Mouse (Mus musculus): ENCODE measurements around the gene Mgat4a.
"Not testable (repeated sequence)": the region's sequence is repeated elsewhere in the genome, so short reads cannot be mapped to it uniquely, and the experiment has no call there.

Mgat4a gene

DNA sequence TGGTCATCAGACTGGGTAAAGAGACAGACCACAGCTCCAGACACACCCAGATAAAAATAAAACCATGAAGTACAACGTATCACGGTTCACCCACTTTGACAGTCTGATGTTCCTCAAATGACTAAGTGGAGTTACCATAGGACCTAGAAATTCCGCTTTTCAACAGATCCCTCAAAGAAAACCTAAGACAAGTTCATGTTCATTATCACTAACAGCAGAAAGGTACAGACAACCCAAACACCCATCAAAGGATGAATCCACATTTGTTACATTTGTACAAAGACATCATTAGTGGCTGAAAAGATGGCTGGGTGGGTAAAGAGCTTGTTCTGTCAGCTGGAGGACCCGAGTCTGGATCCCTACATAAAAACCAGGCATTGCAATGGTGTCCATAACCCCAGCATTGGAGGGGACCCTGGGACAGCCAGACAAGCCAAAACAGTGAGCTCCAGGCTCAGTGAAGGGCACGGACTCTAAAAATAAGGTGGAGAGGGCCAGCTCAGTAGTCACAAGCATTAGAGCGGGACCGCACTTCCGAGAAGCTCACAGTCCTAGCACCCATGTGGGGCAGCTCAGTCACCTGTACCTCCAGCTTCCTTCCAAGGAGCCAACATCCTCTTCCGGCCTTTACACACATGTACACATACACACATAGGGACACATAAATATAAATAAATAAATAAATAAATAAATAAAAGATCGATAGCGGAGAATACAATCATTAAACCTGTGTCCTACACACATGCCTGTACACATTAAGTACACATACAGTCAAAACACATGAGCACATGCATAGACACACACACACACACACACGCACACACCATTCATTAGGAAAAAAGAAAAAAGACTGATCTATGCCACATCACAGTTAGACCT, 8.9 kb downstream of the Mgat4a start:
- DNase-seq (ENCODE audit: low spot score) = no peak

DNA sequence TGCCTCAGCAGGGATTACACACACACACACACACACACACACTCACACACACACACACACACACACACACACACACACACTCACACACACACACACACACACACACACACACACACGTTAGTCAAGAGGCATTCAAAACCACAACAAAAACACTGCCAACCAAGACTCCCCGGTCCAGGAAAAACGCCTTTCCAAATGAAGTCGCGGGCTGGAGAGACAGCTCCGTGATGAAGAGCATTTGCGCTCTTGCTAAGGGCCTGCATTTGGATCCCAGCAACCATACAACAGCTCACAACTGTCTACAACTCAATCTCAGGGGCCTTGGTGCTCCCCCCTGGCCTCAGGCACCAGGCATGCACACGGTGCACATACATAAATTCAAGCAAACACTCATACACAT, 10.8 kb downstream of the Mgat4a start:
- DNase-seq (ENCODE audit: low spot score) = no peak

DNA sequence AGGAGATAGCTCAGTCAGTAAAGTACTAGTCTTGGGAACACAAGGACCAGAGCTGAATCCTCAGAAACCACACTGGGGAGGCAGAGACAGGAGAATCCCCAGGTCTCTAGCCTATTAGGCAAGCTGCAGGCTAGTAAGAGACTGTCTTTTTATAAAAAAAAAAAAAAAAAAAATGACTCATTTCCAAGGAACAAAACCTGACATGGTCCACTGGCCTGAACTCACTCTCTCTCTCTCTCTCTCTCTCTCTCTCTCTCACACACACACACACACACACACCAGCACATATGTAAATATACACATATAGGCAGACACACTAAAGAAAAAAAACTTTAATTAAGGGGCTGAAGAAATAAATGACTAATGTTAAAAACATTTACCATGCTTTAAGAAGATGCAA, 14.6 kb downstream of the Mgat4a start:
- no peak for DNase-seq (ENCODE audit: low spot score)

DNA sequence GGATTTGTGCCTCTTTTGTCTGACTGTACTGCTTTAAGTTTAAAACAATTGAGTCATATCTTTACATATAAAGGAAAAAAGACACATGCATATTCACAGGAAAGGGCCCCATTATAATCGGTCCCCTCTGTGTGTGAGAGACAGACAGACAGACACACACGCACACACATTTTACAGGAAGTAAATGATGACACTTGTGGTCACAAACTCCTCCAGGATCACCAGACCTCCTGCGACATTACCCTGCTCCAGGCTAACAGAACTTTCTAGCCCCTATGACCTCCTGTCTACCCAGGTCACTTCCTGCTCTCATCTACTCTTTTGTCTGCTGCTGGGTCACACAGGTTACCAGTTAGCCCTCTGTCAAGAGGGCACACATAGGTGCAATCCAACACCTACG, 16.1 kb downstream of the Mgat4a start:
- no peak for DNase-seq (ENCODE audit: low spot score)

DNA sequence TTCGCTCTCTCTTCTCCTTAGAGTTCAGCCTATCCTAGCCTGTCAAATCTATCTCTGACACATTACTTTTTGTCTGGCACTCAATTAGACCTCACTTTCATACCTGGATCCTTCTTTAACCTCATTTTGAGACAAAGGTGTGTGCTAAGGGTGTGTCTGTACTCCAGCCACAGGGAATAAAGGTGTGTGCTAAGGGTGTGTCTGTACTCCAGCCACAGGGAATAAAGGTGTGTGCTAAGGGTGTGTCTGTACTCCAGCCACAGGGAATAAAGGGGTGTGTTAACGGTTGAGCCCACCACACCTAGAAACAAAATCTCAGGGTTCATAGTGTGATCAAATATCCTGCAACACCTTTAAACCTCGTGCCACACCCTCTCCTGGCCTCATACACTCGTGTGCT, 16.7 kb downstream of the Mgat4a start:
- DNase-seq (ENCODE audit: low spot score) = not testable (repeated sequence)

DNA sequence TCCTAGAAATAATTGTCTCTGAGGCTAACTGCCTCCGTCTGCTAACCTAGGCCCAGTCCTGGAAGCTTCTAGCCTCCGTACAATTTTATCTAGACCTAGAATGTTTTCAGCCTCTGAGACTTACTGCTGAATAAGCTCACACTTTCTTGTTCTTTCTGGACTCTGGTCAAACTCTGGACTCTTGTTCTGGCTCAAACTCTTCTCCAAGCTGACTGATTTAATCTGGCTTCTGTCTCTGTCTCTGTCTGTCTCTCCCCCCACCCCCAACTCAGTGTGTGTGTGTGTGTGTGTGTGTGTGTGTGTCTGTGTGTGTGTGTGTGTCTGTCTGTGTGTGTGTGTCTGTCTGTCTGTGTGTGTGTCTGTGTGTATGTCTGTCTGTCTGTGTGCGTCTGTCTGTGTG, 17.3 kb downstream of the Mgat4a start:
- not testable (repeated sequence) for DNase-seq (ENCODE audit: low spot score)

DNA sequence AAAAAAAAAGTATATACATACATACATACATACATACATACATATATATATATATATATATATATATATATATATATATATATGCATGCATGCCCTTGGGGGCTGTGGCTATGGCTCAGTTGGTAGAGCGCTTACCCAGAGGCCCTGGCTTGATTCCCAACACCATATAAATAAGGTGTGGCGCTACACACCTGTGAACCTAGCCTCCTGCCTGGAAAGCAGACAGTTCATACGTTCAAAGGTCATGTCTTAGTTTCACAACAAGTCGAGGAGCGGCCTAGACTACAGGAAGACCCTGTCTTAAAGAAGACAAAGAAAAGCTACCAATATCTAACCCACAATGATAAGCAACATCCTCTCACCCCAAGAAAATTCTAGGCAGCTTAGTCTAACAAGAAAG, 18.7 kb downstream of the Mgat4a start:
- no peak for DNase-seq (ENCODE audit: low spot score)

DNA sequence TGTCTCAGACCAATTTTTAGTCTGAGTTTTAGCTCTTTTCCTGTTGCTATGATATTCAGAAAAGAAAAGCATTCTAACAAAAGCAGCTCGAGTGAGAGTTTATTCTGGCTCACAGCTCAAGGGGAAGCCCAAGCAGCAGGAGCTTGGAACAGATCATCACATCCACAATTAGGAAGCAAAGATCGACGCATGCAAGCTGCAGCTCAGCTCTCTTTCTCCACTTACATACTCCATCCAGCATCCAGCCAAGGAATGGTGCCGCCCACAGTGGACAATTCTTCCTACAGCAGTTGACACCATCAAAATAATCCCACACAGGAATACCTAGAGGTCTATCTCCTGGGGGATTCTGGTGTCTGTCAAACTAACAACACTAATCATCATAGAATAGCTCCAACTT, 22.0 kb downstream of the Mgat4a start:
- DNase-seq (ENCODE audit: low spot score) = no peak

DNA sequence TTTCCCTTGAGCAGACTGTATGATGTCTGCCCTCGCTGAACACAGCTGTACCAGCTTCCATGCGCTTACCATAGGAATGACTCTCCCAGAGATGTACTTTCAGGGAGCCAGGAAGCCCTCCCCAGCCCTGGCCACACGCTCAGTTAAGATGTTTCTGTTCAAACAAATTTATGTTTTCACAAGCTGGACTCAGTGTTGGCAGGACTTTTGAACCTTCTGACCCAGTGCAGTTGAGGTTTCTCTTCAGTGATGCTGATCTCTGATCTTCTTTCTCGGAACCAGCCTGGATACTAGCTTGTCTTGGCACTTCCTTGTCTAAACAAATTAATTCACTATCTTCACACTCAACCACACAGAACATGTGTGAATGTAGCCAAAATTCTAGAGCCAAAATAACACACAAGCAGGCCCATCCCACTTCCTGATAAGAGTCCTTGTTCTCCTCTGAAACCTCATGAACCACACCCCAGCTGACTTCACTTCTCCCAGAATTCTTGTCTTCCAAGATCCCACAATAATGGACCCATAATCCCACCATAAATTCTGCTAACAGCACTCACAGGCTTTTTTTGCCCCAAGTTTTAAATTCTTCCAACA, 22.6 kb downstream of the Mgat4a start:
- DNase-seq (ENCODE audit: low spot score) = no peak

DNA sequence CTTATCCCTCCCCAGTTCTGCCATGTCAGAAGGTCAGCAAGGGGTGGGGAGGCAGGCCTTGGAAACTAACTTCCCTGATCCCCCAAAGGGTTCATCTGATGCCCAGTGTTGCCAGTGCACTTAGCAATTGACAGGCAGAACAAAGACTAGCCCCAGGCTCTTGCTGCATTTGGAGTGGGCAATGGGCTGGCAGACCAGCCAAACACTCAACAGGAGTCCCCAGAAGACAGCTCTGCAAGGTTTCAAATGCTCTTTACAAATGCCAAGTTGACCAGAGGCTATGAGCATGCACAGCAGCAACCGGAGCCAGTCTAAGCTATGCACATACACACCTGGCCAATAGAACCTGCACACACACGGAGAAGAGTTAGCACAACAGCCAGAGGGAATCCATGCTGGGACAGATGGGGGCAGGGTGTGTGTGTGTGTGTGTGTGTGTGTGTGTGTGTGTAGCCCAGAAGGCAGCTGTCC, 27.8 kb downstream of the Mgat4a start:
- DNase-seq (ENCODE audit: low spot score) = no peak

DNA sequence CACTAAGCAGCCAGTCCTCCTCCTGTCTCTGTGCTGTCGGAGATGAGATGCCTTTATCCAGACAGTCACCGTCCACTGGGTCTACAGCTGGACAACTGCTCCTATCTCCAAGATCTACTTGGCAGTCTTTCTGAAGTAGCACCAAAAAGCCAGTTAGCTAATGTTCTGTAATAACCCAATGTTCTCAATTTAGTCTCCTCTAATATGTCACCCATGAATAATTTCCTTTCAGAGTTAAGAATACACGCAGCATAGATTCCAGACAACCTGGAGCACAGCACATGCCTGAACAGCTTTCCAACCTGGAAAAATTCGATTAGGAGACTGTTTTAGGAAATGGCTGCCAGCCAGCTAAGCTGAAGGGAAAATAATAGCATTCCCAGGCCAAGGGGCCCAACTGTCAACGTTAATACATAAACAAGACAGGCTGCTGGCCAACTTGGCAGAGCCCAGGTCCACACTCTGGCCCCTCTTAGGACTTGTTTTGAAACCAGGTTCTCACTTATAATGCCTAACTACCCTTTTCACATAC, 28.6 kb downstream of the Mgat4a start:
- no peak for DNase-seq (ENCODE audit: low spot score)

DNA sequence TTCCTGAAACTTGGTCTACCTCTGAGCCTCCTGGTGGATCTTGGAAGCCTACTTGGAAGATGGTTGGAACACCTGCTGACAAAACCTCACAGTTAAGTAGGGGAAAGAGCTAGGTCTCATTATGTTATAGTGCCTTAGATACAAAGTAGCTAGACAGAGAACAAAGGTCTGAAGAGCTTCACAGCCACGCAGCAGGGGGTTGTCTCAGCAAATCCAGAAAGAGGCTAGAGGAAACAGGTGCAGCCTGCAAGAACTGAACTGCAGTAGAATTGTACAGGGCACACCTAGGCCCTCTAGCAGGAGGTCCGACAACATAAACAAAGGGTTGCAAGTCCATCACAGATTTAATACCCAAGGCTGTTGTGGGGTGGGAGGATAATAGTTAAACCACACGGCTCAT, 30.6 kb downstream of the Mgat4a start:
- DNase-seq (ENCODE audit: low spot score) = no peak

DNA sequence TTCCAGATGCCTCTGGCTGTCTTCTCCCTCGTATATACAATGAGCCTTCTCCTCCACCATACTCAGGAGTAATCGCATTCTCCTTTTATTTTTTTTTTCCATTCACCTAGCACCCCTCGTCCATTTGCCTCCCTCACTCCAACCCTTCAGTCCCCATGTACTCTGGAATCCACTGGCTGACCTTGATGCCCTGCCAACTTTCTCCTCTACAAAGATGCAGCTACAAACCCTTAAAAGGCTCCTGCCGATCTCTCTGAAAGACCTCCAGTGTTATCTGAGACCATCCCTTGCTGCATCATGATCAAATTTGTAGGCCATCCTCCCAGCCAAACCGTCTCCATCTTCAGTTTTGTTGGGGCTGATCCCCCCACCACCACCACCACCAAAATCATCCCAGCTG, 31.4 kb downstream of the Mgat4a start:
- no peak for DNase-seq (ENCODE audit: low spot score)

DNA sequence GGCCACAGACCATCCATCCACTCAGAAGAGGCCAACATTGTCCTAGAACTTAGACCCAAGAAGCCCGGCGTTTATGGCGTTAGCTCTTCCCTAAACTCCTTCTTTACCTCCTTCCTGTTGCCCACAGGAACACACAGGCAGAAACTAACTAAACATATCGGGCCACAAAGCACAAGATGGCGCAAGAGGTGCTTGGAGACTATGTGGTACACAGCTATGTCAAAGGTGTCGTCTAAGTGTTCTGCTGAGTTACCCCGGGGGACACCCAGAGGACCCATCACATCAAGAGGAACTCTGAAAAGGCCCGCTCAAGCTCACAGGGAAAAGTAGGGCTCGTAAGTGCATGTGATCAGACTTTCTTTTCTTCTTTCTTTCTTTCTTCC, 35.5 kb downstream of the Mgat4a start:
- no peak for DNase-seq (ENCODE audit: low spot score)

DNA sequence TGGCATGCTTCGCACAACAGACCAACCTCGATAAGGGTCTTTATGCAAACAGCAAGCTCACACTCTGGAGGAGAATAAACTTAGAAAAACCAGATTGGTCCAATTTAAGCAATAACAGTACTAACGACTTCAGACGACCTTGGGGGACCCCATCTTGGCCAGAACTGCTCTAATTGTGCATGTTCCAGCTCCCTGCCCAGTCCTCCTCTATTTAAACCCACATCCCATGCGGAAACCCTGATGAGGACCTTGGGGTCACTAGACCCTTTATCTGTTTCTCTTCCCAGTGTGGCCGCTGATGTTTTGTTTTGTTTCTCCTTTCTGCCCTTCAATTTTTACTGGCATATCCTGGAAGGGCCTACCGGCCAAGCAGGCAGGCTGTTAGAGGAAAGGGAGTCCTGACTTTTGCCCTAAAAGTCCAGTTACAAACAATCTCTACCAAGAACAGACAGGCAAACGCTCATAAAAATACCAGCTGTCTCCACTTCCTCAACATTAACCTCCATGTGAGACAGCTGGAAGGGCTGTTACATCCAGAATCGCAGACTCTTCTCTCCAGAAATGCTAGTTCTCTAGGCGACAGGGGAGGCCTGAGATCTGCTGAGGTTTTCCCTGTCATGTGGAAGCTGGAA, 36.0 kb downstream of the Mgat4a start:
- DNase-seq (ENCODE audit: low spot score) = no peak

DNA sequence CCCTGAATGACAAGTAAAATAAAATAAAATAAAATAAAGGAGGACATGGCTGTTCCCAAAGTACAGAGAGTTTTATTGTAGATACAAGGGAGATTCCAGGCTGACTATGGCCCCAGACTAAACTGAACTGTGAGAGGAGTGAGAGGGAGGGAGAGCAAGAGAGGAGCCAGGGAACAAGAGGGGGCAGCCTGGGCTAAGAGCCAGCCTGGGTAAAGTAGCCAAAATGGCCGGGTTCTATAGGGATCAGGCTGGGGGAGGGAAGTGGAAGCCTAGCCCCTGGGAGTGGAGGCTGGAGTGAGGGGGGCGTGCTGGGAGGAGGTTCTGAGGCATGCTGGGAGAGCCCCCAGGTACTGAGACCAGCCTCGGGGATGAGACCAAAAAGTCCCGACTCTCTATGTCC, 37.2 kb downstream of the Mgat4a start:
- no peak for DNase-seq (ENCODE audit: low spot score)

DNA sequence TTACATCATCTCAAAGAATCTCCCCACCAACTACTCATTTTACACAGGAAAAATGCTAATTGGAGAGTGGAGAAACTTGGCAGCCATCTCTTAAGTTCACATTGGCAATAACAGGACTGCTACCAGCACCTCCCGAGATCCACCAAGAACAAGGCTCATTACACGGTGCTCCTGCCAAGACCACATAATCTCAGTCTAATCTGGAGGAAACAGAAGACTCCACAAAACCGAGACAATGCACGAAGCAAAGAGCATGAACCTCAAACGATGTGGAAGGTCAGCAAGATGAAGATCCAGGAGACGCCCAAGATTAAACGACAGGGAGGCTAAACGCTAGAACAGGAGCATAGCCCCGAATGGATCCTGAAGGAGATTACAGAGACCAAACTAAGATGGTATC, 38.5 kb downstream of the Mgat4a start:
- DNase-seq (ENCODE audit: low spot score) = no peak

DNA sequence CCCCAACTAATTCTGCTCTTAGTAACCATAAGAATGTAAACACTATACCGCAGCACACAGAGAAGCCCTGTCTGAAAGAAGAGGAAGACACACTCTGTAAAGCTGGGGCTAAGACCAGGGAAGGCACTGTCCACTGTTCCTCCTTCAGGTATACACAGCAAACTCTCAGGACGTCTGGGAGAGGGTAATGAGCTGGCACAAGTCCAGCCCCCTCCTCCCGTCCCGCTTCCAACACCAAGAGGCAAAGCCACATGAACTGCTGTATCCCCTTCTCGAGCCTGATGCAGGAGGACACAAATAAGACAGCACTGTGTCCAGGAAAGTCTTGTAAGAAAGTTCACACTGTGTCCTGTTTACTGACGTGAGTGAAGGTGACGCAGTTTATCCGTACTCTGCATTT, 40.1 kb downstream of the Mgat4a start:
- DNase-seq (ENCODE audit: low spot score) = no peak

DNA sequence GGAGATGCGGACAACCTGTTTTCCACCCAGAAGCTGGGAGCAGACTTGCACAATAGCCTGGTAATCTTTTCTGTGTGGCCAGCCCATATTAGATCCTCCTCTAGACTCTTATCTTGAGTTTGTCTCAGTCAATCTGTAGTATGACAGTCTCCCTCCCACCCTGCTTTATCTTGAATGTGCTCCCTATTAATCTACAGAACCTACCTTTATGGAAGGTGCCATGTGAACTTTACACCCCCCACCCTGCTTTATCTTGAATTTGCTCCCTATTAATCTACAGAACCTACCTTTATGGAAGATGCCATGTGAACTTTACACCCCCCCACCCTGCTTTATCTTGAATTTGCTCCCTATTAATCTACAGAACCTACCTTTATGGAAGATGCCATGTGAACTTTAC, 41.4 kb downstream of the Mgat4a start:
- not testable (repeated sequence) for DNase-seq (ENCODE audit: low spot score)

DNA sequence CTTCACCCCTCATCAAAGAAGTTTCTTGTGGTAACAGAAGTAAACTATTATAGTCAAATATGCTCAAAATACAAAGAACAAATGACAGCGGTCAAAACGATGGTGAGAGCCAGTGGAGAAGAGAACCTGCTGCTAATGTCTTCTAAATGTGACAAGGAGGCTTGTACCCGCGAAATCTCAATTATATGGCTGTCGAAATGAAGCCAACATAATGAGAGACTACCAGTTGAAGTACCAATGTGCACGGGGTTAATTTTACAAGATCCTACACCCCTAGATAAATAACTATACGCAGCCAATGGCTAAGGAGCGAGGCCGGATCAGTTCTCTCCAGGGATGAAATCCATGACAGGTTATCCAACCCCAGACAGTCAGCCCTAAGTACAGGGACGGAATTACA, 41.9 kb downstream of the Mgat4a start:
- DNase-seq (ENCODE audit: low spot score) = no peak

DNA sequence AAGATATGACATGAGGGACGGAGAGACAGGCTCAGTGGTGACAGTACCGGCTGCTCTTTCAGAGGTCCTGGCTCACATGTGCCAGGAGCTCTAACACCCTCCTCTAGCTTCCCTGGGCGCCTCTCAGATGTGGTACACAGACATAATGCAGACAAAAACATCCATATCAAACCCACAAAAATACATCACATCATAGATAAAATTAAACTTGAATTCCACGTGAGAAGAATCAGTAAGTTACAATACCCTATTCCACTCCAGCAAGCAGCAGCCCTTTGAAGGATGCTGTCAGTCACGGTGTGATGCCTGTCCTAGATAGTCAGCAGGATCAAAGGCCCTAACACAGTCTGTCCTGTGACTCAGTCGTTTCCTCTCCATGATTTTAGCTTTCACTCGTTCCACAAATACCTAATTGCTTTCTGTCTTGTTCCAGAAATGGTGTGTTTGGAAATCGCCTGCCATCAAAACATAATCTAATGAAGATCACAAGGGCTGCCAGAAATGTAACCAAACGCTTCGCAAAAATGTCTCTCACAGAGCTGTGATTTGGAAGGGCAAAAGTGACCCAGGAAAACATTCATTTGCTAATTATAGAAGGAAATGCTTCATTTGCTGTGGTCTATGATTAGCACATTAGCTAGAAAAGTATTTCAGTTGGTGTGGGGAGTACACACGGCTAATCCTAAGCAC, 44.1 kb downstream of the Mgat4a start:
- DNase-seq (ENCODE audit: low spot score) = no peak

DNA sequence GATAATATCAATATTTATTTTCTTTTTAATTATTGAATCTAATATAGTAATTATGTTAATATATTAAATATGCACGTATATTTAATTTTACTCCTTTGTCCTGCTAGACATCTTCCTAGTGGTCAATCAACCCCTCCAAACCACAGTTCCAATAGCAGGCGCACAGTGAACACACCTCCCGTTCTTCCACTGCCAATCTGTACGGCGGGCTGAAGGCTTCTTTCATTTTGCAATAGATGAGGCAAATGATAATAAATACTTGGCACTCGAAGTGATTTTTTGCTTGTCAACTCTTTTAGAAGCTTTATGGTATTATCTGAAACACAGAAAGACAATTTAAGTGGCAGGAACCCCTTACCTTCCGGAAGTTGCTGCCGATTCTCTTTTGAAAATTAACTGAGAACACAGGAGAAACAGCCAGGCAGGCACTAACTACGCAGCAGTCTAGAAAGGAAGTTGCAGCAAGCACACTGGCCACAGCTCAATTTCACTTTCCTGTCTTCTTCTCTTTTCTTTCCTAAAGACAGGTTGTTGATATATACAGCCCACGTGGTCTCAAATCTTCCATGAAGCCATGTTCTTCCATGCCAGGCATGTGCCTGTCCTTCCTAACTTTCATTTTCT, 45.0 kb downstream of the Mgat4a start:
- no peak for DNase-seq (ENCODE audit: low spot score)

Measured in c-Kit-positive CD71-positive TER-119-positive erythroid progenitor cells, embryonic 14.5 days (primary cell).